Mouse (Mus musculus): ENCODE measurements around the gene 9530068E07Rik. TPM values are rescaled to one million over a fixed set of nuclear protein-coding genes. Genes with fewer than 3 reads are reported as not detected.

The 9530068E07Rik gene
- polyA plus RNA-seq, 1 experiment from 2014 or later = 163 TPM

DNA sequence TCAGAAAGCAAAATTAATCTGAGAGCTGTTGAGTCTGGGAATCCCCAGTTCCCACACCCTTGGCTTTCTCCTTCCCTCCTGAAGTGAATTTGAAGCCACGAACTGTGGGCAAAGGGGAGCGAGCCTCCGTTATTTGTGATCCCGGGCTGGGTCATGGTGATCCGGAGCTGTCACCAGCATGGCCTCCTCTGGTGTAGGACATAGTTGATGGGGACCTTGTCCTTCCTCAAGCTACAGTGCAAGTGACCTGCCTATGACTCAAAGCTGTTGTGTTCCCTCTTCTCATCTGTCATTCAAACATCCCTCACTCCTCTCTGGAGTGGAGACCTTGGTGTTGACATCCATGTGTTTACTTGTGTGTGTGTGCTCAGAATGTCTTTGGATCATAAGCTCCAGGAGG lies 39.2 kb downstream of the 9530068E07Rik start:
- DNase-seq (ENCODE audit: low spot score) = no peak
- H3K27me3 ChIP-seq (ENCODE audit: low read depth, poor library complexity, severe bottlenecking) = peaks cover 5% of the 10 kb centered on the region; the same call in 1 of the 2 replicates
- 91% methylated on average over 5 of the region's 5 CpGs for WGBS
- no peak overlapping the region for H3K27ac ChIP-seq
- peaks cover 13% of the 10 kb centered on the region for H3K4me1 ChIP-seq
- H3K4me3 ChIP-seq = no peak overlapping the region
- H3K9me3 ChIP-seq (replicated peaks) = no peaks in the 10 kb centered on the region
- no peaks in the 10 kb centered on the region for H3K36me3 ChIP-seq

- no peak overlapping the region; the same call in 1 of the 2 replicates for H3K4me3 ChIP-seq
Observed at GRCm38 (mm10) chr11:52437123-52437522, 40.9 kb downstream of the 9530068E07Rik start.

DNA sequence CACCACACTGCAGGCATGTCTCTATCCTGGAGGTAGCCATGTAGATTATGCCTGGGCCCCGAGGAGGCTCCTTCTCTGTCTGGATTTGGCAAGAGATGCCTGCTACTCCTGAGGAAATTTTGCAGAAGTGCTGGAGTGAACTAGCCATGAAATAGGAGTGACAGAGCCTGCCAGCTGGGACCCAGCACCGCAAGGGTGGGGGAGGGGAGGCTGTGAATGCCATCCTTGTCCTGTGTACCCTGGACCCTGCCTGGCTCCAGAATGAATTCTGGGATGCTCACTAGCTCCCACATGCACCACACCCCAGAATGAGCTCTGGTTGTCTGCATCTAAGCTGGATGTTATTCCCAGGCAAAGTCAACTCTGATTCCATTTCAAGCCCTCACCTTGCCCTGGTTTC lies 44.9 kb downstream of the 9530068E07Rik start:
- no peaks in the 10 kb centered on the region for H3K36me3 ChIP-seq
- no peak overlapping the region for H3K4me3 ChIP-seq
- peaks cover 15% of the 10 kb centered on the region for H3K4me1 ChIP-seq
- no peak overlapping the region for H3K27ac ChIP-seq
- H3K27me3 ChIP-seq (ENCODE audit: low read depth, poor library complexity, severe bottlenecking) = peaks cover 5% of the 10 kb centered on the region; the same call in 1 of the 2 replicates
- DNase-seq (ENCODE audit: low spot score) = no peak
- WGBS = 87% methylated on average over 2 of the region's 2 CpGs
- no peaks in the 10 kb centered on the region for H3K9me3 ChIP-seq (replicated peaks)

More at GRCm38 (mm10) chr11:52437123-52437522, 40.9 kb downstream of the 9530068E07Rik start:
- no peaks in the 10 kb centered on the region for H3K36me3 ChIP-seq
- H3K27me3 ChIP-seq (ENCODE audit: low read depth, poor library complexity, severe bottlenecking) = peaks cover 5% of the 10 kb centered on the region; the same call in 1 of the 2 replicates
- WGBS = 13% methylated on average over 10 of the region's 10 CpGs
- peaks cover 13% of the 10 kb centered on the region for H3K4me1 ChIP-seq
- no peaks in the 10 kb centered on the region for H3K9me3 ChIP-seq (replicated peaks)
- peak; percentile 37 for DNase-seq (ENCODE audit: low spot score)
- no peak overlapping the region; the same call in 1 of the 2 replicates for H3K27ac ChIP-seq

DNA sequence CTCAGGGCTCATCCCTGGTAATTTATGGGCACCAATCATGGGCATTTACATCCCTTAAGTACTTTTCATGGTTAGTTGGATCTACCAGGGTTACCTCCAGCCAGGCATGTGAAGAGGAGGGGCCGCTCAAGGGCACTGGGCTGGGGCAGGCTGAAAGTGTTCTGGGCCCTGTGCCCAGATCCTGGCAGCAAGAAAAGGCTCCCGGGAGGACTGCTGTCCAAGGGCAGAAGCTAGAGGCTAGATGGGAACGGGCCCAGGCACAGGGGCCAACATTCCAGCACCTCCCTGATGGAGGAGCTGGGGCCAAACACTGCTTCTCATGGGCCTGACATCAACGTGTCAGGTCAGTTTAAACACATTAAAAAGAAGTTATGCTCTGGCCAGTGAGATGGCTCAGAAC lies 51.0 kb downstream of the 9530068E07Rik start:
- 60% methylated on average over 4 of the region's 4 CpGs for WGBS
- Histone ChIP-seq H3K27me3 (ENCODE audit: low read depth, poor library complexity, severe bottlenecking) (no peaks in the 10 kb centered on the region), H3K4me1 (0 out of 2 replicates have a peak, but pooled peaks cover 5% of the 10 kb centered on the region), H3K4me3 (no peak overlapping the region), H3K9me3 (replicated peaks) (no peaks in the 10 kb centered on the region), H3K36me3 (no peaks in the 10 kb centered on the region), H3K27ac (no peak overlapping the region)
- no peak for DNase-seq (ENCODE audit: low spot score)

- Histone ChIP-seq H3K4me3 (no peak overlapping the region), H3K36me3 (no peaks in the 10 kb centered on the region), H3K4me1 (0 out of 2 replicates have a peak, but pooled peaks cover 5% of the 10 kb centered on the region), H3K27ac (no peak overlapping the region), H3K27me3 (ENCODE audit: low read depth, poor library complexity, severe bottlenecking) (no peaks in the 10 kb centered on the region), H3K9me3 (replicated peaks) (no peaks in the 10 kb centered on the region)
- 54% methylated on average over 3 of the region's 3 CpGs for WGBS
- DNase-seq (ENCODE audit: low spot score) = no peak
Observed at GRCm38 (mm10) chr11:52449004-52449403, 52.8 kb downstream of the 9530068E07Rik start.

GRCm38 (mm10) chr11:52458281-52458680 lies 62.1 kb downstream of the 9530068E07Rik start:
- DNase-seq (ENCODE audit: low spot score) = peak; percentile 22
- Histone ChIP-seq H3K4me1 (peaks cover 10% of the 10 kb centered on the region; the same call in 1 of the 2 replicates), H3K27me3 (ENCODE audit: low read depth, poor library complexity, severe bottlenecking) (no peaks in the 10 kb centered on the region), H3K4me3 (no peak overlapping the region), H3K36me3 (no peaks in the 10 kb centered on the region), H3K27ac (no peak overlapping the region), H3K9me3 (replicated peaks) (no peaks in the 10 kb centered on the region)
- 84% methylated on average over 5 of the region's 5 CpGs for WGBS

Other genes with a start within 250 kb of the 9530068E07Rik start
- gene Olfr1371, start 182.4 kb upstream of the 9530068E07Rik start, polyA plus RNA-seq (2016; fragmentation: Nextera tagmentation; extraction: Ambion mirVana) = not detected in 2 replicates
- gene Skp1a, start 164.4 kb upstream of the 9530068E07Rik start, polyA plus RNA-seq (2016; fragmentation: Nextera tagmentation; extraction: Ambion mirVana) = 876 and 900 TPM in 2 replicates
- gene Tcf7, start 113.4 kb upstream of the 9530068E07Rik start, polyA plus RNA-seq (2016; fragmentation: Nextera tagmentation; extraction: Ambion mirVana) = 24.4 and 41.7 TPM in 2 replicates
- gene Vdac1, start 35.6 kb upstream of the 9530068E07Rik start, polyA plus RNA-seq (2016; fragmentation: Nextera tagmentation; extraction: Ambion mirVana) = 203 and 211 TPM in 2 replicates